Mouse (Mus musculus) heart, adult 2 months (tissue): ENCODE results near the gene Sema5a. TPM values are rescaled to one million over a fixed set of nuclear protein-coding genes. Genes with fewer than 3 reads are reported as not detected.

Experiments used
- DNase-seq, 2 experiments: peaks; one replicate each; pipeline ENCODE4 v3.0.0; 2021
- H3K27ac ChIP-seq: fragments of 200-600 bp; 2 replicates; pipeline ENCODE4 v1.8.1; 2022
- H3K27me3 ChIP-seq: fragments of 200-500 bp; 2 replicates; pipeline ENCODE4 v1.6.1; 2012; ENCODE audit warnings: mild to moderate bottlenecking, low read length, inconsistent platforms, mixed read lengths; ENCODE audit not compliant: control insufficient read depth, insufficient read depth
- H3K36me3 ChIP-seq: fragments of 200-500 bp; 2 replicates; pipeline ENCODE4 v1.6.1; 2012; ENCODE audit warnings: low read length, inconsistent platforms; ENCODE audit not compliant: control insufficient read depth, insufficient read depth
- H3K4me1 ChIP-seq: fragments of 200-500 bp; 2 replicates; pipeline ENCODE4 v1.6.1; 2011; ENCODE audit warnings: low read length; ENCODE audit not compliant: control insufficient read depth, insufficient read depth
- H3K4me3 ChIP-seq: fragments of 200-600 bp; 2 replicates; pipeline ENCODE4 v1.8.1; 2022
- H3K79me2 ChIP-seq: fragments of 200-500 bp; replicated peaks from 2 replicates; pipeline ENCODE4 v1.6.1; 2012; ENCODE audit warnings: mild to moderate bottlenecking, inconsistent platforms, low read length, moderate library complexity, mixed read lengths; ENCODE audit not compliant: control insufficient read depth, insufficient read depth
- H3K9ac ChIP-seq: fragments of 200-500 bp; 2 replicates; pipeline ENCODE4 v1.6.1; 2012; ENCODE audit warnings: low read depth, mild to moderate bottlenecking, control low read depth, inconsistent platforms, low read length, mixed read lengths
- CTCF ChIP-seq: fragments of 200-600 bp; IDR thresholded peaks from 2 replicates; pipeline ENCODE4 v1.8.1; 2022; ENCODE audit warnings: antibody characterized with exemption, mild to moderate bottlenecking, moderate library complexity
- EP300 ChIP-seq: fragments of 200-500 bp; IDR thresholded peaks from 2 replicates; pipeline ENCODE4 v1.6.1; 2011; ENCODE audit warnings: low read depth, low read length, control low read depth; ENCODE audit not compliant: insufficient read depth
- POLR2A ChIP-seq: fragments of 200-500 bp; IDR thresholded peaks from 2 replicates; pipeline ENCODE4 v1.6.1; 2011; ENCODE audit warnings: mild to moderate bottlenecking, low read depth, low read length, control low read depth; ENCODE audit not compliant: insufficient read depth
- WGBS: fragments of 180-500 bp; shearing (Covaris S2); methylation state at CpG from one replicate; pipeline ENCODE4 v1.1.7; 2018; 5-methylcytosine and 5-hydroxymethylcytosine counted together
- intact Hi-C: fragments of 180-260 bp; cut with DNase I; formaldehyde crosslinking; loops from one replicate; pipeline ENCODE4 v1.15.1; 2025
- polyA plus RNA-seq: library from polyadenylated mRNA; depleted of rRNA; stranded (reverse); fragments of >200 nt; gene quantifications from 2 replicates; pipeline ENCODE4 v1.2.3, GENCODE M21; 2012
- total RNA-seq, 2 experiments: library from RNA; stranded (reverse); gene quantifications; 2 replicates each; pipeline ENCODE4 v1.2.3; 2021

Gene Sema5a
- total and polyA plus RNA-seq, 3 experiments, result 1.8 to 10.6 (median 7.9) TPM

- Histone ChIP-seq H3K36me3 (no peaks in the 10 kb centered on the region), H3K27ac (peak overlapping the region; percentile 23), H3K79me2 (no peaks in the 10 kb centered on the region), H3K4me3 (no peak overlapping the region), H3K4me1 (no peaks in the 10 kb centered on the region), H3K9ac (no peak overlapping the region), H3K27me3 (no peaks in the 10 kb centered on the region)
- TF ChIP-seq CTCF (no peak), EP300 (no peak), POLR2A (no peak)
- intact Hi-C loops, result no loop called here
- 40% methylated on average over 7 of the region's 7 CpGs for WGBS
- DNase-seq, result peak; percentile 40 to 41
These were observed 13.3 kb downstream of the Sema5a start for GRCm38 (mm10) chr15:32257886-32258319.

- Histone ChIP-seq H3K79me2 (no peaks in the 10 kb centered on the region), H3K9ac (no peak overlapping the region), H3K4me3 (no peak overlapping the region), H3K27me3 (no peaks in the 10 kb centered on the region), H3K36me3 (no peaks in the 10 kb centered on the region), H3K4me1 (no peaks in the 10 kb centered on the region), H3K27ac (no peak overlapping the region)
- intact Hi-C loops, result no loop called here
- TF ChIP-seq EP300, result no peak
- TF ChIP-seq POLR2A, result no peak
- TF ChIP-seq CTCF, result no peak
- WGBS, result 74% methylated on average over 5 of the region's 5 CpGs
- DNase-seq, result no peak
These were observed 14.9 kb downstream of the Sema5a start for GRCm38 (mm10) chr15:32259362-32260096.

GRCm38 (mm10) chr15:32260942-32261341 is 16.3 kb downstream of the Sema5a start:
- Histone ChIP-seq H3K79me2 (no peaks in the 10 kb centered on the region), H3K27ac (no peak overlapping the region), H3K36me3 (no peaks in the 10 kb centered on the region), H3K27me3 (no peaks in the 10 kb centered on the region), H3K4me1 (peaks cover 4% of the 10 kb centered on the region), H3K4me3 (no peak overlapping the region), H3K9ac (no peak overlapping the region)
- no peak for DNase-seq
- 81% methylated on average over 5 of the region's 5 CpGs for WGBS
- TF ChIP-seq EP300, result no peak
- TF ChIP-seq POLR2A, result no peak
- TF ChIP-seq CTCF, result no peak
- intact Hi-C loops, result no loop called here

GRCm38 (mm10) chr15:32263651-32264050 is 19.0 kb downstream of the Sema5a start:
- DNase-seq, result no peak
- Histone ChIP-seq H3K4me1 (peaks cover 10% of the 10 kb centered on the region), H3K27me3 (no peaks in the 10 kb centered on the region), H3K9ac (no peak overlapping the region), H3K79me2 (no peaks in the 10 kb centered on the region), H3K36me3 (no peaks in the 10 kb centered on the region), H3K4me3 (no peak overlapping the region), H3K27ac (no peak overlapping the region)
- WGBS, result 69% methylated on average over 3 of the region's 3 CpGs
- TF ChIP-seq CTCF (no peak), EP300 (no peak), POLR2A (no peak)
- intact Hi-C loops, result no loop called here

- H3K4me1 ChIP-seq, result peaks cover 10% of the 10 kb centered on the region
These were observed 20.3 kb downstream of the Sema5a start for GRCm38 (mm10) chr15:32264822-32265377.

GRCm38 (mm10) chr15:32265378-32265934 is 20.8 kb downstream of the Sema5a start:
- peak in 1 of 2 experiments; percentile 44 for DNase-seq
- Histone ChIP-seq H3K79me2 (no peaks in the 10 kb centered on the region), H3K36me3 (no peaks in the 10 kb centered on the region), H3K9ac (no peak overlapping the region), H3K27me3 (no peaks in the 10 kb centered on the region), H3K27ac (peak overlapping the region; percentile 41; the same call in 1 of the 2 replicates), H3K4me1 (peaks cover 10% of the 10 kb centered on the region), H3K4me3 (no peak overlapping the region)
- WGBS, result 59% methylated on average over 9 of the region's 9 CpGs
- intact Hi-C loops, result no loop called here
- TF ChIP-seq POLR2A (no peak), EP300 (0 out of 2 replicates have a peak, but pooled peaks have one; percentile 13)

More at GRCm38 (mm10) chr15:32264822-32265377, 20.3 kb downstream of the Sema5a start:
- no peak for DNase-seq
- Histone ChIP-seq H3K9ac (no peak overlapping the region), H3K27me3 (no peaks in the 10 kb centered on the region), H3K4me3 (no peak overlapping the region), H3K27ac (peak overlapping the region; percentile 38), H3K36me3 (no peaks in the 10 kb centered on the region), H3K79me2 (no peaks in the 10 kb centered on the region)
- WGBS, result 68% methylated on average over 7 of the region's 7 CpGs
- no peak for TF ChIP-seq EP300
- no peak for TF ChIP-seq CTCF
- intact Hi-C loops, result no loop called here
